Mouse (Mus musculus) liver, embryonic 12.5 days (tissue): ENCODE measurements around the gene Heatr4. TPM values are rescaled to one million over a fixed set of nuclear protein-coding genes. Genes with fewer than 3 reads are reported as not detected.

ENCODE experiments used
- ATAC-seq: fragments of 200-750 bp; cut with Nextera tagmentation; 2 replicates; pipeline ENCODE4 v1.8.0; 2017; ENCODE audit warnings: moderate number of reproducible peaks, mild to moderate bottlenecking, moderate library complexity
- H3K27ac ChIP-seq: fragments of 300-500 bp; sonication (generic); 2 replicates; pipeline ENCODE4 v1.5.1; 2016; ENCODE audit warnings: mild to moderate bottlenecking
- H3K27me3 ChIP-seq: fragments of 300-500 bp; sonication (generic); replicated peaks from 2 replicates; pipeline ENCODE4 v1.6.1; 2016; ENCODE audit warnings: mild to moderate bottlenecking, moderate library complexity
- H3K36me3 ChIP-seq: fragments of 300-500 bp; sonication (generic); 2 replicates; pipeline ENCODE4 v1.6.1; 2016; ENCODE audit warnings: mild to moderate bottlenecking, moderate library complexity
- H3K4me1 ChIP-seq: fragments of 300-500 bp; sonication (generic); 2 replicates; pipeline ENCODE4 v1.6.1; 2016
- H3K4me2 ChIP-seq: fragments of 300-500 bp; sonication (generic); 2 replicates; pipeline ENCODE4 v1.6.1; 2016; ENCODE audit warnings: mild to moderate bottlenecking, moderate library complexity
- H3K4me3 ChIP-seq: fragments of 300-500 bp; sonication (generic); 2 replicates; pipeline ENCODE4 v1.5.1; 2016; ENCODE audit warnings: mild to moderate bottlenecking, moderate library complexity
- H3K9ac ChIP-seq: fragments of 300-500 bp; sonication (generic); 2 replicates; pipeline ENCODE4 v1.6.1; 2016; ENCODE audit warnings: mild to moderate bottlenecking, moderate library complexity
- H3K9me3 ChIP-seq: fragments of 300-500 bp; sonication (generic); replicated peaks from 2 replicates; pipeline ENCODE4 v1.6.1; 2016; ENCODE audit warnings: mild to moderate bottlenecking, moderate library complexity
- WGBS: fragments of 180-500 bp; shearing (Covaris S2); methylation state at CpG from one replicate; pipeline ENCODE4 v1.1.7; 2016; ENCODE audit not compliant: insufficient replicate concordance; 5-methylcytosine and 5-hydroxymethylcytosine counted together
- polyA plus RNA-seq: library from polyadenylated mRNA; unstranded; fragments of >200 nt; fragmentation: Nextera tagmentation; extraction: Ambion mirVana; gene quantifications from 2 replicates; pipeline ENCODE4 v1.2.1, GENCODE M21; 2016

Gene Heatr4
- polyA plus RNA-seq, 1 experiment from 2014 or later: not detected

DNA sequence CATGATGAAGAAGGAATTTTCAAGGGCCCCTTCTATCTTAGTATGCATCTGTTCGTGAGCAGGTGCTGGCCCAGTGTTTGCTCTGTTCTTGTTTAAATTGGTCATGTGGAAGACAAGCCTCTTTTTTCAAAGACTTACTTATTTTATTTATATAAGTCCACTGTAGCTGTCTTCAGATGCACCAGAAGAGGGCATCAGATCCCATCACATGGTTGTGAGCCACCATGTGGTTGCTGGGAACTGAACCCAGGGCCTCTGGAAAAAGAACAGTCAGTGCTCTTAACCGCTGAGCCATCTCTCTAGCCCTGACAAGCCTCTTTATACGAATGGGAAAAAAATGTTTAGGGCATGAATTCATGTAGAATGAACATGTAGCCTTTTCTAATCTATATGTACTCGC, 4.7 kb upstream of the Heatr4 start:
- Histone ChIP-seq H3K27ac (no peak overlapping the region), H3K9ac (no peak overlapping the region), H3K4me1 (peaks cover 23% of the 10 kb centered on the region), H3K4me3 (no peak overlapping the region), H3K9me3 (no peaks in the 10 kb centered on the region), H3K36me3 (peaks cover 6% of the 10 kb centered on the region), H3K4me2 (no peak overlapping the region), H3K27me3 (no peaks in the 10 kb centered on the region; the same call in 1 of the 2 replicates)
- 79% methylated on average over 4 of the region's 4 CpGs for WGBS
- no peak for ATAC-seq

- H3K27me3 ChIP-seq: no peaks in the 10 kb centered on the region; the same call in 1 of the 2 replicates
- peak overlapping the region; percentile 80; the same call in 1 of the 2 replicates for H3K27ac ChIP-seq
- H3K4me2 ChIP-seq: peak overlapping the region; percentile 89
- 0 out of 2 replicates have a peak, but pooled peaks have one; percentile 19 for ATAC-seq
- no peaks in the 10 kb centered on the region for H3K9me3 ChIP-seq
- peaks cover 23% of the 10 kb centered on the region for H3K4me1 ChIP-seq
- peaks cover 4% of the 10 kb centered on the region; the same call in 1 of the 2 replicates for H3K36me3 ChIP-seq
- peak overlapping the region; percentile 74 for H3K9ac ChIP-seq
- WGBS: 63% methylated on average over 4 of the region's 4 CpGs
- peak overlapping the region; percentile 68 for H3K4me3 ChIP-seq
Observed at GRCm38 (mm10) chr12:83988483-83988882, 3.8 kb upstream of the Heatr4 start.

DNA sequence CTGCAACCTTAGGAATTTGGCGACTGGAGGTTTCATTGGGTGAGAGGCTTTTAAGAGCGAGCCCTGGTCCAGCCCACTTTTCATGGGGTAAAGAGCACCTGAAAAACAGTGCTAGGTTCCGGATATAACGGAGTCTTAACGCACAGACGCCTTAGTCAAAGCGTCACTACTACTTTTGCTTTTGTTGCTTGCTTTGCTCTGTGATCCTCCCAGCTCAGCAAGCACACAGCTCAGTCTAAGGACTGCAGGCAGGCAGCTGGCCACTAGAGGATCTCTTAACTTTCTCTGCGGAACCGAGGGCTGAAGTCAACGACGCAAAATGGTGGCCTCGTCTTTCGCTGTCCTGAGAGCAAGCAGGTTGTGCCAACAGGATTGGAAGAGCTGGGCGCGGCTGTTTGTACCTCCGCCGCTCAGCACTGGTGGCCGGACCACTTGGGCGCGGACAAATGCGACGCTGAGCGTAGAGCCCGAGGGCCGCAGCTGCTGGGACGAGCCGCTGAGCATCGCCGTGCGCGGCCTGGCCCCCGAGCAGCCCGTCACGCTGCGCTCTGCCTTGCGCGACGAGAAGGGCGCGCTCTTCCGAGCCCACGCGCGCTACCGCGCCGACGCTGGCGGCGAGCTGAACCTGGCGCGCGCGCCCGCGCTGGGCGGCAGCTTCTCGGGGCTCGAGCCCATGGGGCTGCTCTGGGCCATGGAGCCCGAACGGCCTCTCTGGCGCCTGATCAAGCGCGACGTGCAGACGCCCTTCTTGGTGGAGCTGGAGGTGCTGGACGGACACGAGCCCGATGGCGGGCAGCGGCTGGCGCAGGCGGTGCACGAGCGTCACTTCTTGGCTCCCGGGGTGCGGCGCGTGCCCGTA, 3.2 kb upstream of the Heatr4 start, which contains the start of gene Acot2:
Acot2 (plus strand) TSS at position 279 of the 859 bp plus-strand sequence.
- under 1% methylated on average over 80 of the region's 80 CpGs for WGBS
- H3K27ac ChIP-seq: peak within 1 kb of the TSS; percentile 80
- no peaks in the 10 kb centered on the region; the same call in 1 of the 2 replicates for H3K27me3 ChIP-seq
- no peaks in the 10 kb centered on the region for H3K9me3 ChIP-seq
- H3K4me1 ChIP-seq: peaks cover 23% of the 10 kb centered on the region
- peak within 1 kb of the TSS; percentile 68 for H3K4me3 ChIP-seq
- peak within 1 kb of the TSS; percentile 89 for H3K4me2 ChIP-seq
- H3K9ac ChIP-seq: peak within 1 kb of the TSS; percentile 74
- ATAC-seq: peak; percentile 75
- H3K36me3 ChIP-seq: no peaks in the 10 kb centered on the region

DNA sequence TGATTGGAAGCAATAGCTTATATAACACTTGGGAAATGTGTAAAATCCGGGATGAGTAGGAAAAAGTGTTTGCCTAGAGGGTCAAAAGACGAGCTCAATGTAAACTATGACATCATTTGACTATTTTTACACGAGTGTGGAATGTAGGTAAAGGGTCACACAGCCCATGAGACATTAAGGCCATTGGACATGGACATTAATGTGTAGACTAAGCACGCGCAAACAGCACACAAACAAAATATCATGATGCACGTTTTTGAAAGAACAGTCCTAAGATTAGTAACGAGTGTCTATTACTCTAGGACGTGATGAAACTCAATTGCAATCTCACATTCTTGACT, 2.6 kb upstream of the Heatr4 start:
- Histone ChIP-seq H3K4me1 (peaks cover 29% of the 10 kb centered on the region), H3K9me3 (no peaks in the 10 kb centered on the region), H3K27ac (peak overlapping the region; percentile 80), H3K27me3 (no peaks in the 10 kb centered on the region; the same call in 1 of the 2 replicates), H3K36me3 (no peaks in the 10 kb centered on the region), H3K4me3 (peak overlapping the region; percentile 68), H3K4me2 (peak overlapping the region; percentile 89), H3K9ac (no peak overlapping the region; the same call in 1 of the 2 replicates)
- WGBS: 28% methylated on average over 8 of the region's 8 CpGs
- ATAC-seq: no peak

DNA sequence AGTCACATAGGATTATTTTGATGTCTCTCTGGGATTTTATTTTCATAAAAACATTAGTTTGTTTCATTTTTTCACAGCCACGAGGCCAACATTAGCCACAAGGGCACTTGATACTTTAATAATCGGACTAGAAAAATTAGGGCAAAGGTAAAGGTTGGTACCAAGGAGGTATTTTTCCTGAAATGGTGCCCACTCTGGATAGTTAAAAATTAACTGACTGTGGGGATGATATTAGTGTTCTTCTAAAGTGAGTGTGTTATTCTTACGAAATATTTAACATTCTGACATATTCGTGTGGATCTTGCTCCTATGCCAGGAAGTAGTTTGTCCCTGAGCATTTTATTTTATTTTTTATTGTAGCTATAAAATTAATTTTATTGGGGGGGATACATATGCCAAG, 3.0 kb downstream of the Heatr4 start:
- no peaks in the 10 kb centered on the region for H3K36me3 ChIP-seq
- peaks cover 11% of the 10 kb centered on the region for H3K4me1 ChIP-seq
- no peaks in the 10 kb centered on the region for H3K9me3 ChIP-seq
- H3K4me3 ChIP-seq: no peak overlapping the region
- 0 out of 2 replicates have a peak, but pooled peaks cover 8% of the 10 kb centered on the region for H3K27me3 ChIP-seq
- H3K27ac ChIP-seq: no peak overlapping the region
- H3K4me2 ChIP-seq: no peak overlapping the region
- no peak for ATAC-seq
- WGBS: 72% methylated on average over 4 of the region's 4 CpGs
- no peak overlapping the region for H3K9ac ChIP-seq

DNA sequence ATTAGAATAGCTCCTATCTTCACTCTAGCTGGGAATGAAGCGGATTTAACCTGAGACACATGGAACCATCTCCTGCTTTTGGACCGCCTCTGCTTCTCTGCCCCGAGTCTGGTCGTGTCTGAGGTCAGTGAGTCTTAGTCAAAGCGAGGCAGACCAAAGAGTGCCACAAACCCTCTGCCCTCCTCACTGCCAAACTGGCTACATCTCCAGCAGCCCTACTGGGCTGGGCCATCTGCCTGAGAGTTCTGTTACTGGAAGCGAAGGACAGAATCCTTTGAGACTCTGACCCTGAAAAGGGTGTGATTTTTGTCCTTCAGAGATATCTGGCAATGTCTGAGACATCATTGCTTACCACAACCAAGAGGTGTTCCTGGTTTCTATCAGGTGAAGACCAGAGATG, 5.8 kb downstream of the Heatr4 start:
- 69% methylated on average over 6 of the region's 6 CpGs for WGBS
- H3K9me3 ChIP-seq: peaks cover 5% of the 10 kb centered on the region; the same call in 1 of the 2 replicates

GRCm38 (mm10) chr12:83972117-83972516, 12.5 kb downstream of the Heatr4 start:
- H3K4me1 ChIP-seq: no peaks in the 10 kb centered on the region
- no peak overlapping the region for H3K27ac ChIP-seq
- no peak overlapping the region for H3K9ac ChIP-seq
- WGBS: 36% methylated on average over 2 of the region's 2 CpGs
- H3K9me3 ChIP-seq: peaks cover 5% of the 10 kb centered on the region; the same call in 1 of the 2 replicates
- ATAC-seq: 0 out of 2 replicates have a peak, but pooled peaks have one; percentile 30
- no peak overlapping the region for H3K4me2 ChIP-seq
- no peak overlapping the region for H3K4me3 ChIP-seq
- H3K27me3 ChIP-seq: no peaks in the 10 kb centered on the region
- H3K36me3 ChIP-seq: no peaks in the 10 kb centered on the region

More for the DNA sequence above, 5.8 kb downstream of the Heatr4 start:
- no peak overlapping the region for H3K4me3 ChIP-seq
- H3K9ac ChIP-seq: no peak overlapping the region
- peaks cover 8% of the 10 kb centered on the region; the same call in 1 of the 2 replicates for H3K4me1 ChIP-seq
- no peak overlapping the region for H3K27ac ChIP-seq
- no peak overlapping the region for H3K4me2 ChIP-seq
- no peaks in the 10 kb centered on the region for H3K36me3 ChIP-seq
- H3K27me3 ChIP-seq: 0 out of 2 replicates have a peak, but pooled peaks cover 8% of the 10 kb centered on the region
- no peak for ATAC-seq

DNA sequence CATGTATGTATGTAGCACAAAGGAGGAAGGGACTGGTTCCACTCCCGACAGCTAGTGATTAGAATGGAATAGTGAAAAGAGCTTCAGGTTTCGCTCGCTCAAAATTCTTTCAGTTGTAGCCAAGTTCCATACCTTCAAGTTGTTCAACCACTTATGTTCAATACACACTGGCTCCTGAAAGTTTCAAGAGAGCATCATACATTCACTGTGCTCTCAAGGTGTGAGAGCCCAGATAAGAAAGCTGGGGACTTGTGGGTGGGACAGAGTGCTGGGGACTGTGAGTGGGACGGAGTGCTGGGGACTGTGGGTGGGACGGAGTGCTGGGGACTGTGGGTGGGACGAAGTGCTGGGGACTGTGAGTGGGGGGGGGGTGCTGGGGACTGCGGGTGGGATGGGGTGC, 19.4 kb downstream of the Heatr4 start:
- 51% methylated on average over 6 of the region's 7 CpGs for WGBS
- Histone ChIP-seq H3K4me1 (no peaks in the 10 kb centered on the region), H3K4me2 (no peak overlapping the region), H3K4me3 (no peak overlapping the region), H3K9ac (no peak overlapping the region), H3K36me3 (no peaks in the 10 kb centered on the region), H3K27me3 (0 out of 2 replicates have a peak, but pooled peaks cover 4% of the 10 kb centered on the region), H3K27ac (no peak overlapping the region), H3K9me3 (no peaks in the 10 kb centered on the region)
- ATAC-seq: no peak

GRCm38 (mm10) chr12:83958278-83958677, 26.4 kb downstream of the Heatr4 start:
- H3K4me1 ChIP-seq: peaks cover 12% of the 10 kb centered on the region
- no peak overlapping the region for H3K27ac ChIP-seq
- no peak overlapping the region for H3K4me2 ChIP-seq
- no peak overlapping the region for H3K9ac ChIP-seq
- no peak for ATAC-seq
- no peak overlapping the region for H3K4me3 ChIP-seq
- H3K36me3 ChIP-seq: peaks cover 16% of the 10 kb centered on the region
- 83% methylated on average over 9 of the region's 9 CpGs for WGBS
- no peaks in the 10 kb centered on the region for H3K27me3 ChIP-seq
- no peaks in the 10 kb centered on the region for H3K9me3 ChIP-seq

- WGBS: 30% methylated on average over 32 of the region's 32 CpGs
- Histone ChIP-seq H3K4me1 (peaks cover 67% of the 10 kb centered on the region), H3K4me2 (peak overlapping the region; percentile 99), H3K27me3 (no peaks in the 10 kb centered on the region), H3K9ac (peak overlapping the region; percentile 87), H3K36me3 (peaks cover 32% of the 10 kb centered on the region), H3K9me3 (no peaks in the 10 kb centered on the region), H3K4me3 (peak overlapping the region; percentile 87), H3K27ac (peak overlapping the region; percentile 84; the same call in 1 of the 2 replicates)
- no peak for ATAC-seq
Observed at GRCm38 (mm10) chr12:83951711-83952575, 32.7 kb downstream of the Heatr4 start.

GRCm38 (mm10) chr12:83950840-83951701, 33.6 kb downstream of the Heatr4 start:
- Histone ChIP-seq H3K9me3 (0 out of 2 replicates have a peak, but pooled peaks cover 3% of the 10 kb centered on the region), H3K27ac (peak overlapping the region; percentile 84), H3K36me3 (peaks cover 30% of the 10 kb centered on the region), H3K4me1 (peaks cover 68% of the 10 kb centered on the region), H3K4me3 (peak overlapping the region; percentile 87), H3K27me3 (no peaks in the 10 kb centered on the region), H3K9ac (peak overlapping the region; percentile 87), H3K4me2 (peak overlapping the region; percentile 99)
- ATAC-seq: peak; percentile 46
- WGBS: under 1% methylated on average over 115 of the region's 116 CpGs
